Mouse (Mus musculus) embryonic facial prominence, embryonic 13.5 days (tissue): ENCODE data around the gene Tgfbr1. TPM values are rescaled to one million over a fixed set of nuclear protein-coding genes. Genes with fewer than 3 reads are reported as not detected.
"Not testable (repeated sequence)": the region's sequence is repeated elsewhere in the genome, so short reads cannot be mapped to it uniquely, and the experiment has no call there.

ENCODE experiments used
- ATAC-seq: fragments of 200-750 bp; cut with Nextera tagmentation; 2 replicates; pipeline ENCODE4 v1.8.0; 2017; ENCODE audit warnings: low read depth; ENCODE audit not compliant: insufficient number of reproducible peaks, insufficient read depth, low FRiP score, low TSS enrichment
- H3K27ac ChIP-seq: fragments of 300-500 bp; sonication (generic); 2 replicates; pipeline ENCODE4 v1.5.1; 2015; ENCODE audit warnings: moderate library complexity, mild to moderate bottlenecking, inconsistent platforms
- H3K27me3 ChIP-seq: fragments of 300-500 bp; sonication (generic); 2 replicates; pipeline ENCODE4 v1.6.1; 2015; ENCODE audit warnings: mild to moderate bottlenecking, inconsistent platforms
- H3K36me3 ChIP-seq: fragments of 300-500 bp; sonication (generic); 2 replicates; pipeline ENCODE4 v1.6.1; 2015; ENCODE audit warnings: mild to moderate bottlenecking, inconsistent platforms
- H3K4me1 ChIP-seq: fragments of 300-500 bp; sonication (generic); 2 replicates; pipeline ENCODE4 v1.6.1; 2015; ENCODE audit warnings: inconsistent platforms
- H3K4me2 ChIP-seq: fragments of 300-500 bp; sonication (generic); 2 replicates; pipeline ENCODE4 v1.6.1; 2015; ENCODE audit warnings: moderate library complexity, mild to moderate bottlenecking, inconsistent platforms
- H3K4me3 ChIP-seq: fragments of 300-500 bp; sonication (generic); 2 replicates; pipeline ENCODE4 v1.5.1; 2015; ENCODE audit warnings: mild to moderate bottlenecking, inconsistent platforms
- H3K9ac ChIP-seq: fragments of 300-500 bp; sonication (generic); 2 replicates; pipeline ENCODE4 v1.6.1; 2015; ENCODE audit warnings: mild to moderate bottlenecking, inconsistent platforms
- H3K9me3 ChIP-seq: fragments of 300-500 bp; sonication (generic); 2 replicates; pipeline ENCODE4 v1.6.1; 2016; ENCODE audit warnings: inconsistent platforms
- WGBS: fragments of 180-500 bp; shearing (Covaris S2); methylation state at CpG from one replicate; pipeline ENCODE4 v1.1.7; 2015; ENCODE audit warnings: mixed read lengths; 5-methylcytosine and 5-hydroxymethylcytosine counted together
- polyA plus RNA-seq: library from polyadenylated mRNA; unstranded; fragments of >200 nt; fragmentation: Nextera tagmentation; extraction: Ambion mirVana; gene quantifications from 2 replicates; pipeline ENCODE4 v1.2.1, GENCODE M21; 2015

The Tgfbr1 gene
- polyA plus RNA-seq, 1 experiment from 2014 or later: 45.1 TPM

DNA sequence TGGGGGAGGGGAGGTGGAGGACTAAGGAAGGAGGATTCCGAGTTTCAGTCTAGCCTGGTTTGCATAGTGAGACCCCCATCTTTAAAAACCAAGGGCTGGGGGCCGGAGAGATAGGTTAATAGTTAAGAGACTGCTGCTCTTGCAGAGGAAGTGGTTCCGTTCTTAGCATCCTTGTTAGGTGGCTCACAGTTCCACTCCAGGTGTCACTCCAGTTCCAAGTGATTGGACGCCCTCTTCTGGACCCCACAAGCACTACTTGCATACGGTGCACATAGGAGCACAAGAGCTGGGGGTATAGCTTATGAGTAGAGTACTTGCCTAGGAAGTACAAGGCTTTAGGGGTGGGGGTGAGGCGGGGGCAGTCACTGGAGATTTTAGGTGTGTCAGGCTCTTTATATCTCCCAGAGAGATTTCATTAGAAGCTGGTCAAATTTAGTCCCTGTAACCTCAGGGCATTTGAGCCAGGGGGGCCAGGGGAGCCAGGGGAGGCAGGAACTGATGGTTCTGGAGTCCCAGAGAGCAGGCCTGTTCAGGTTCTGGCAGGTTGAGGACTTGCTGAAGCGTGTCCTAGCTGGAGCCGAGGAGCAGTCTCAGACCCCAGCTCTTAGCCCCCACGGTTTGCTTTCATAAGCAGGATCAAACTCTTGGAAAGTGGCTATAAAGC, 1.5 kb upstream of the Tgfbr1 start:
- H3K4me3 ChIP-seq: peak overlapping the region; percentile 97
- no peaks in the 10 kb centered on the region for H3K27me3 ChIP-seq
- peak overlapping the region; percentile 81 for H3K4me2 ChIP-seq
- WGBS: 17% methylated on average over 9 of the region's 9 CpGs
- ATAC-seq: no peak
- H3K9me3 ChIP-seq: no peaks in the 10 kb centered on the region
- peak overlapping the region; percentile 96; the same call in 1 of the 2 replicates for H3K9ac ChIP-seq
- H3K36me3 ChIP-seq: no peaks in the 10 kb centered on the region
- H3K4me1 ChIP-seq: peaks cover 39% of the 10 kb centered on the region
- H3K27ac ChIP-seq: peak overlapping the region; percentile 97

DNA sequence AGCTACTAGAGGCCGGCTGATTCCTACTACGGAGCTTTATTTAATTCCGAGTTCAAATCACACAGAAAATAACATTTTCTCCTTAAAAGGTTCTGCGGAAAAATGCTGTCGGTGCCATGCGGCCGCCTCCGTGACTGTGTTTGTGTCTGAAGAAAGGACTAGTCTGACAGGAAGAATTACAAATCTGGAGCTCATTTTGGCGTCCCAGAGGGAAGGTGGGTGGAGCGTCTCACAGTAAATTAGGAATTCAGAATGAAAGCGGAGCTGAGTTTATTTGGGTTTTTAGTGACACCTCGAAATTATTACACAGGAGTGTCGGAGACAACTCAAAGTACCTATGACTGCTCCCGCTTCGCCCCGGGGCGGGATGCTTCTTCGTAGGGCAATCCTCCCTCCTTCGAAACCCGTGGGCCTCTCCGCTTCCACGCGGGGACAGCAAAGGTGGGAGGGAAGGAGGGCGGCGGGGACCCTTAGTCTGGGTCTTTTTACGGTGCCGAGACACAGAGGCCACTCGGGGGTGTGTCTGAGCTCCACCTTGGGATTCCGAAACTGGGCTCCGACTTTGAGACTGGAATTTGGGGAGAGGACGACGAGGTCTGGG, 861 bp upstream of the Tgfbr1 start:
- no peaks in the 10 kb centered on the region for H3K9me3 ChIP-seq
- H3K4me1 ChIP-seq: peaks cover 39% of the 10 kb centered on the region
- no peak for ATAC-seq
- H3K4me2 ChIP-seq: peak overlapping the region; percentile 81
- peak overlapping the region; percentile 96 for H3K9ac ChIP-seq
- peak overlapping the region; percentile 97 for H3K27ac ChIP-seq
- H3K27me3 ChIP-seq: no peaks in the 10 kb centered on the region
- no peaks in the 10 kb centered on the region for H3K36me3 ChIP-seq
- under 1% methylated on average over 32 of the region's 32 CpGs for WGBS
- H3K4me3 ChIP-seq: peak overlapping the region; percentile 97

DNA sequence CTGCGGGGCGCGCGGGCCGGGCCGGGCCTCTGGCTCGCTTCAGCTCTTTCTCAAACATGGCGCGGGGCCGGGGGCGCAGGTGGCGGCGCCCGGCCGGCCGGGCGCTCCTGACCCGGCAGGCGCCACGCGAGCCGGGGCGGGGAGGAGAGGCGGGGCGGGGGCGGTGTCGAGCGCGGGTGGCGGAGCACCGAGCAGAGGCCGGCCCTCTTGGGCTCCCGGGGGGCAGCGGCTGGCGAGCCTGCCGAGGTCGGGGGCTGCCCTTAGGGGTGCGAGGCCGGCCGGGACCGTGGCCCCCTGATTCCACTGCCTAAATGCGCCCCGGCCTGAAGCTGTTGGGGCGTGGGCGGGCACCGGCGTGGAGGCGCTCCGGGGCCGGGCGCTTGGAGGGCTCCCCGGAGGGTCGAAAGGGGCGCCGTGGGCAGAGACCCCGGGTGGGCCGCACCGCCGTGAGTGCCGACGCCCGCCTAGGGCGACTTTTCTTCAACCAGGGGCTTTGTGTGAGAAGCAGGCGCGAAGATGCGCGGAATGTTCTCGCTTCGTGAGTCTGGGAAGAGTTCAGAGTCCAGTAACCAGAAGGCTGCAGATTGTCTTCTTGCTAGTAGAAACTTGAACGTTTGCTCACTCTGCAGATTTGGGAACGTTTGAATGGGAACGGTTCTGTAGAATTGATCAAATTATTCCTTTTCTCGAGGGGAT, 542 bp downstream of the Tgfbr1 start:
- Histone ChIP-seq H3K4me2 (peak overlapping the region; percentile 81), H3K27me3 (no peaks in the 10 kb centered on the region), H3K9me3 (no peaks in the 10 kb centered on the region), H3K4me3 (peak overlapping the region; percentile 97), H3K27ac (peak overlapping the region; percentile 97), H3K36me3 (no peaks in the 10 kb centered on the region), H3K9ac (peak overlapping the region; percentile 96), H3K4me1 (peaks cover 39% of the 10 kb centered on the region)
- peak; percentile 68 for ATAC-seq
- under 1% methylated on average over 60 of the region's 73 CpGs for WGBS

DNA sequence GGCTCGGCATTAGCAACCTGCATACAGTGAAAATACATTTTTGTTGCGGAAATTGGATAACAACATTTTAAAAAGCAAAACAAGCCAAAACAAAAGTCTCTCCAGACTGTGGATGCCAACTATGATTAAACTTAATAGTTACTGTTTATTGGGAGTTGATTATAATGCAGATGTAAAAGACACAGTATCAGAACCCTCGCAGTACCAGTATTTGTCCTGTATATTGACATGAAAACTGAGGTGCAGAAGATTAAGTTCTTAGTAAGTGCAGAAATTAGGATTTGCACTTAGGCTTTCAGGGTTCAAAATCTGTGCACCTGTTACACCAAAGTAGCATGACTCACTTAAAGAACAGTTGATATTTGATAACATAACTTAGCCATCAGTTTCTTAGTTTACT, 1.3 kb downstream of the Tgfbr1 start:
- Histone ChIP-seq H3K9ac (peak overlapping the region; percentile 96), H3K4me3 (peak overlapping the region; percentile 97), H3K36me3 (no peaks in the 10 kb centered on the region), H3K4me1 (peaks cover 37% of the 10 kb centered on the region), H3K27me3 (no peaks in the 10 kb centered on the region), H3K4me2 (peak overlapping the region; percentile 81), H3K9me3 (no peaks in the 10 kb centered on the region), H3K27ac (no peak overlapping the region)
- WGBS: 38% methylated on average over 3 of the region's 3 CpGs
- ATAC-seq: no peak

DNA sequence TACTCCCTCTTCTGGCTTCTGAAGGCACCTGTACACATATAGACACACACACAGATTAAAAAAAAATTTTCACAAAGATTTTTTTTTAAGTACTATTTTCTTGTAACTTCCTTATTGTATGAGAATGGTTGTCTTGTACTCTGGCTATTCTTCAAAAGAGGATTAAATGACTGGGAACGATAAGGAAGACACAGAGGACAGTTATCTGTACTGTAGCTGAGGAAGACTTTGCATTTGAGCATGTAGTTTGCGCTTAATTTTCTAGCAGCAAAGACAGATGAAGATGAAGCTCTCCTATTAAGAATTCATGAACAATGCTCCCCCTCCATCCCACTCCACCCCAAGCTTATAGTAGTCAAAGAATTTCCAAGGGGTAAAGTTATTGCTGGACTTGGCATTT, 9.6 kb downstream of the Tgfbr1 start:
- 89% methylated on average over 2 of the region's 2 CpGs for WGBS
- H3K9me3 ChIP-seq: no peaks in the 10 kb centered on the region
- no peak overlapping the region for H3K4me2 ChIP-seq
- H3K27me3 ChIP-seq: no peaks in the 10 kb centered on the region
- no peak overlapping the region for H3K4me3 ChIP-seq
- no peaks in the 10 kb centered on the region for H3K36me3 ChIP-seq
- H3K4me1 ChIP-seq: peaks cover 18% of the 10 kb centered on the region
- no peak overlapping the region for H3K27ac ChIP-seq
- H3K9ac ChIP-seq: no peak overlapping the region
- ATAC-seq: no peak

DNA sequence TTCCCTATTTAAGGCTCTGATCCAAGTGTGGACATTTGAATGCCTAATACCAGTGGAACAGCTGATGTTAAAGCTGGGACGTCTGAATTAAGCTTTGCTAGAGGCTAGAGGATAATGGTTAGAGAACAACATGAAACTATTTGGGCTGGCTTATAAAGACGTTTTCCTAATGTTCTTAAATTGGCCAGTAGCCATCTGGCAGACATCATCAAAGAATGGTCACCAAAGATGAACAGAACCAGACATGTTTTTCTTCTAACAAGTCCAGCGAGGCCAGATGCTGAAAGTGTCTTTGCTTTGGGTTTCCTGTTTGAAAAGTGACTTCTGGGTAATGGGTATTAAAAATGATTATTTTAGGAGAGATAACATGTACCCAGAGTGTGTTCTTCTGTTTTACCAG, 10.1 kb downstream of the Tgfbr1 start:
- 34% methylated on average over 3 of the region's 3 CpGs for WGBS
- Histone ChIP-seq H3K4me2 (no peak overlapping the region), H3K4me3 (no peak overlapping the region), H3K27ac (no peak overlapping the region), H3K36me3 (no peaks in the 10 kb centered on the region), H3K9ac (no peak overlapping the region), H3K27me3 (no peaks in the 10 kb centered on the region), H3K4me1 (peaks cover 22% of the 10 kb centered on the region), H3K9me3 (no peaks in the 10 kb centered on the region)
- no peak for ATAC-seq

DNA sequence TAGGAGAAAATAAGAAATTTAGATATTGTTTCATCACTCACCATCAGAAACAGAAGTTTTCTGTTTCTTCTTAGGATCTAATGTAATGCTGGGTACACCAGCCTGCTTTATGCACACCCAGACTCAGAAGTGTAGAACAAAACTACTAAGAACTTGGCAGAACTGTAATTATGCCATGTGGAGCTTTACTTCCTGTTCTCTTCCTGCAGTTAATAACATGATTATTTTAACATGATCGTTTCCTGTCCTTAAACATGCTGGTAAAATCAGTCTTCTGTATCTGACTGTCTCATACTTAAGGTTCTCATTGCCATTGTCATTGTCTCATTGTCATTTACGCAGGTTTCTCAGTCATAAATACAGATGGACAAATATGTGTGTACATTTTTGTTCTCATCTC, 15.7 kb downstream of the Tgfbr1 start:
- H3K27ac ChIP-seq: no peak overlapping the region
- no peak overlapping the region for H3K9ac ChIP-seq
- no peaks in the 10 kb centered on the region for H3K9me3 ChIP-seq
- no peaks in the 10 kb centered on the region for H3K36me3 ChIP-seq
- no peak overlapping the region for H3K4me2 ChIP-seq
- WGBS: 71% methylated on average over 2 of the region's 2 CpGs
- peaks cover 4% of the 10 kb centered on the region for H3K4me1 ChIP-seq
- no peak overlapping the region for H3K4me3 ChIP-seq
- no peak for ATAC-seq
- no peaks in the 10 kb centered on the region for H3K27me3 ChIP-seq

DNA sequence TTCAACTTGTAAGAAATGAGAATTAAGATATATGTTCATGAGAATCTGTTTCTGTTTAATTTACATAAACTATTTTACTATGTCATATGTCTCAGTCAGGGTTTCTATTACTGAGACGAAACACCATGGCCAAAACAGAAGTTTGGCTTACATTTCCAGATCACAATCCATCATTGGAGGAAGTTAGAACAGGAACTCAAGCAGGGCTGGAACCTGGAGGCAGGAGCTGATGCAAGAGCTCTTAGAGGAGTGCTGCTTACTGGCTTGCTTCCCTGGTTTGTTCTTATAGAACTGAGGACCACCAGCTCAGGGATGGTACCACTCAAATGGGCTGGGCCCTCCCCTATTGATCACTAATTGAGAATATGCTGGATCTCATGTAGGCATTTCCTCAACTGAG, 25.7 kb downstream of the Tgfbr1 start:
- WGBS: 32% methylated on average over 1 of the region's 1 CpGs
- ATAC-seq: no peak
- no peaks in the 10 kb centered on the region for H3K36me3 ChIP-seq
- H3K27me3 ChIP-seq: no peaks in the 10 kb centered on the region
- H3K9ac ChIP-seq: no peak overlapping the region
- H3K4me2 ChIP-seq: no peak overlapping the region
- no peak overlapping the region for H3K27ac ChIP-seq
- H3K4me1 ChIP-seq: peaks cover 9% of the 10 kb centered on the region; the same call in 1 of the 2 replicates
- no peaks in the 10 kb centered on the region for H3K9me3 ChIP-seq
- H3K4me3 ChIP-seq: no peak overlapping the region

DNA sequence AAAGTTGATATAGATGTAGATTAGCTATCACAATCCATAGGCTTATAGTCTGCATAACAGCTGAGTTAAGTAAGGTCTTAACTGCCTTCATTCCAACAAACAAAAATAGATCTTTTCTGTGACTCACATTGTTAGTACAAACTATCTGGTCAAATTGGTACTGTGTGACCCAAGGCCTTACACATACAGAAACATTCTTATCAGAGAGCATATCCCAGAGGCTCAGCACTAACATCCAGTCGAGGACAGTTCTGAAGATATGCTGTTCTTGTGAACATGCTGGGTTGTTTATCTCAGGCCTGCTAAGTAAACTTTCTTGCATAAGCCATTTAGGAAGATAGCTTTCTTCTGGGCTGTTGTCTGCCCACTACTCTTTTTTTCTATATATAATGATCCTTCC, 29.4 kb downstream of the Tgfbr1 start:
- Histone ChIP-seq H3K4me2 (no peak overlapping the region), H3K9ac (no peak overlapping the region), H3K27me3 (no peaks in the 10 kb centered on the region), H3K27ac (no peak overlapping the region), H3K9me3 (no peaks in the 10 kb centered on the region), H3K36me3 (peaks cover 23% of the 10 kb centered on the region), H3K4me1 (peaks cover 9% of the 10 kb centered on the region; the same call in 1 of the 2 replicates), H3K4me3 (no peak overlapping the region)
- ATAC-seq: no peak
- 77% methylated on average over 1 of the region's 1 CpGs for WGBS

DNA sequence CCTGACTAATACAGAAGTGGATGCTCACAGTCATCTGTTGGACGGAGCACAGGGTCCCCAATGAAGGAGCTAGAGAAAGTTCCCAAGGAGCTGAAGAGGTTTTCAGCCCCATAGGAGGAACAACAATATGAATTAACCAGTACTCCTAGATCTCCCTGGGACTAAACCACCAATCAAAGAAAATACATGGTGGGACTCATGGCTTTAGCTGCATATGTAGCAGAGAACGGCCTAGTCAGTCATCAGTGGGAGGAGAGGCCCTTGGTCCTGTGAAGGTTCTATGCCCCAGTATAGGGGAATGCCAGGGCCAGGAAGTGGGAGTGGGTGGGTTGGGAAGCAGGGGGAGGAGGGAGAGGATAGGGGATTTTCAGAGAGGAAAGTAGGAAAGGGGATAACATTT, 38.9 kb downstream of the Tgfbr1 start:
- not testable (repeated sequence) for H3K9me3 ChIP-seq, ATAC-seq, H3K9ac ChIP-seq, H3K4me2 ChIP-seq, H3K27me3 ChIP-seq, H3K4me1 ChIP-seq, H3K27ac ChIP-seq, H3K4me3 ChIP-seq
- peaks cover 17% of the 10 kb centered on the region for H3K36me3 ChIP-seq
- 89% methylated on average over 2 of the region's 2 CpGs for WGBS

DNA sequence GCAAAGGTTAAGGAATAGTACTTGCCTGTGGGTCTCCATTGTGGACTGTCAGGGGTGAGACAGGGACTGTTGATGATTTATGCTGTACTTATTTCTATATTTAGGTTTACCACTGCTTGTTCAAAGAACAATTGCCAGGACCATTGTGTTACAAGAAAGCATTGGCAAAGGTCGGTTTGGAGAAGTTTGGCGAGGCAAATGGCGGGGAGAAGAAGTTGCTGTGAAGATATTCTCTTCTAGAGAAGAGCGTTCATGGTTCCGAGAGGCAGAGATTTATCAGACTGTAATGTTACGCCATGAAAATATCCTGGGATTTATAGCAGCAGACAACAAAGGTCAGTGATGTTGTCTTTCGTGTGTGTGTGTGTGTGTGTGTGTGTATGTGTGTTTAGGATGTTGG, 43.2 kb downstream of the Tgfbr1 start:
- Histone ChIP-seq H3K9me3 (no peaks in the 10 kb centered on the region), H3K36me3 (peaks cover 31% of the 10 kb centered on the region), H3K9ac (no peak overlapping the region), H3K4me2 (no peak overlapping the region), H3K27ac (no peak overlapping the region), H3K27me3 (no peaks in the 10 kb centered on the region), H3K4me1 (no peaks in the 10 kb centered on the region), H3K4me3 (no peak overlapping the region)
- no peak for ATAC-seq
- 94% methylated on average over 7 of the region's 7 CpGs for WGBS
